Mouse (Mus musculus): ENCODE results near the gene Nectin1.

The Nectin1 gene

GRCm38 (mm10) chr9:43743647-43744137 lies at the start of gene Nectin1:
Gene Nectin1, plus strand, starts transcription at chr9:43743984.
- DNase-seq (ENCODE audit: low read depth, low spot score), result peak; percentile 57

GRCm38 (mm10) chr9:43698080-43698712 lies 45.6 kb upstream of the Nectin1 start:
- no peak for DNase-seq (ENCODE audit: low read depth, low spot score)

GRCm38 (mm10) chr9:43698841-43699240 lies 44.9 kb upstream of the Nectin1 start:
- DNase-seq (ENCODE audit: low read depth, low spot score), result no peak

- DNase-seq (ENCODE audit: low read depth, low spot score), result no peak
Measured at GRCm38 (mm10) chr9:43699417-43700225, 44.2 kb upstream of the Nectin1 start.

GRCm38 (mm10) chr9:43700226-43700579 lies 43.6 kb upstream of the Nectin1 start:
- DNase-seq (ENCODE audit: low read depth, low spot score), result no peak

- no peak for DNase-seq (ENCODE audit: low read depth, low spot score)
Measured at GRCm38 (mm10) chr9:43701748-43702147, 42.0 kb upstream of the Nectin1 start.

- no peak for DNase-seq (ENCODE audit: low read depth, low spot score)
Measured at GRCm38 (mm10) chr9:43707571-43707970, 36.2 kb upstream of the Nectin1 start.

GRCm38 (mm10) chr9:43708715-43709114 lies 35.1 kb upstream of the Nectin1 start:
- DNase-seq (ENCODE audit: low read depth, low spot score), result no peak

GRCm38 (mm10) chr9:43713432-43713831 lies 30.4 kb upstream of the Nectin1 start:
- DNase-seq (ENCODE audit: low read depth, low spot score), result no peak

GRCm38 (mm10) chr9:43719407-43719839 lies 24.4 kb upstream of the Nectin1 start:
- no peak for DNase-seq (ENCODE audit: low read depth, low spot score)

GRCm38 (mm10) chr9:43720046-43720445 lies 23.7 kb upstream of the Nectin1 start:
- no peak for DNase-seq (ENCODE audit: low read depth, low spot score)

GRCm38 (mm10) chr9:43724093-43724492 lies 19.7 kb upstream of the Nectin1 start:
- no peak for DNase-seq (ENCODE audit: low read depth, low spot score)

GRCm38 (mm10) chr9:43729450-43730266 lies 14.1 kb upstream of the Nectin1 start:
- DNase-seq (ENCODE audit: low read depth, low spot score), result no peak

GRCm38 (mm10) chr9:43730284-43731027 lies 13.3 kb upstream of the Nectin1 start:
- DNase-seq (ENCODE audit: low read depth, low spot score), result no peak

- DNase-seq (ENCODE audit: low read depth, low spot score), result no peak
Measured at GRCm38 (mm10) chr9:43731880-43732279, 11.9 kb upstream of the Nectin1 start.

GRCm38 (mm10) chr9:43732671-43733070 lies 11.1 kb upstream of the Nectin1 start:
- no peak for DNase-seq (ENCODE audit: low read depth, low spot score)

- DNase-seq (ENCODE audit: low read depth, low spot score), result no peak
Measured at GRCm38 (mm10) chr9:43734952-43735351, 8.8 kb upstream of the Nectin1 start.

GRCm38 (mm10) chr9:43736046-43736730 lies 7.6 kb upstream of the Nectin1 start:
- no peak for DNase-seq (ENCODE audit: low read depth, low spot score)

- DNase-seq (ENCODE audit: low read depth, low spot score), result no peak
Measured at GRCm38 (mm10) chr9:43737331-43737730, 6.5 kb upstream of the Nectin1 start.

- DNase-seq (ENCODE audit: low read depth, low spot score), result no peak
Measured at GRCm38 (mm10) chr9:43737871-43738292, 5.9 kb upstream of the Nectin1 start.

Measured in telencephalon, adult 2 months (tissue).